Mouse (Mus musculus) brain, embryonic 14.5 days (tissue): Measurements from ENCODE around the gene Ldlrad3.

Experiments
- CTCF ChIP-seq: fragments of 200-500 bp; IDR thresholded peaks from 2 replicates; pipeline ENCODE4 v1.5.1; 2012; ENCODE audit warnings: inconsistent platforms, mild to moderate bottlenecking, moderate library complexity, borderline replicate concordance; ENCODE audit not compliant: insufficient read depth, insufficient read length; ENCODE audit errors: extremely low read depth
- POLR2A ChIP-seq: fragments of 200-500 bp; IDR thresholded peaks from 2 replicates; pipeline ENCODE4 v1.6.1; 2012; ENCODE audit warnings: mild to moderate bottlenecking, inconsistent platforms, borderline replicate concordance; ENCODE audit not compliant: poor library complexity, insufficient read depth, insufficient read length, severe bottlenecking; ENCODE audit errors: extremely low read depth

DNA sequence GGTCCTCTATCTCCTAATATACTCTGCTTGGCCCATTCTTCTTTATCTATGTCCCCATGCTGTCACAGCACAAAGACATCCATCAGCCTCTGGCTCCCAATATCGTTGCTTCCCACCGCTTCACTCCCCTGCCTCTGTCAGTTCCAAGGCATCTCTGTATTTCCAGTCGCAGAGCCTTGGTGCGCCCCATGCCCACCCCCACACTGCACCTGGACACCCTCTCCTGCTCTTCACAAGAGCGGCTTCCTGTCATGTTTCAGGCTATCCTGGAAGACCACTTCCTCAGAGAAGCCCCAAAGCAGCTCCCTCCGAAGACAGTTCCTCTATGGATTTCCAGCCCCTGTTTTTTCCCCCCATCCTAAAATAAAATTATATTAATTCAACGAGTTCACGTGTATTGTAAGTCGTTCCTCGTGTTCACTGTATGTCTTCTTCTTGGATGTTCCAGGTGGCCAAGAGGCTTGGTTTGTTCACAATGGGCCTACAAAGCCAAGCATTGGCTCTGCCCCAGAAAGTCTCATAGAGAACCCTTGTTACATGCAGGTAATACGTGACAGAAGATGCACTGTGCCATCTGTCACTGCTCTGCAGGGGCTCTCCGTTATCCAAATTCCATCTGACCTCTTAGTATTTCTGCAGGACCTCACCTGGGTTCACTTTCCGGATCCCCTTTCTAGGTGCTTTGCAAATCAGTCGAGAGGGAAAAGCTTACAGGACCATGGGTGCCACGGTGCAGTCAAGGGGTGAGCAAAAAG, 276.7 kb downstream of the Ldlrad3 start:
- TF ChIP-seq CTCF (no peak), POLR2A (no peak)
